Mouse (Mus musculus): Measurements from ENCODE around the gene Trim72.

The Trim72 gene

GRCm38 (mm10) chr7:128003688-128004087, at the start of gene Trim72:
Gene Trim72 (plus strand): TSS chr7:128003949.
- no peak for DNase-seq

DNA sequence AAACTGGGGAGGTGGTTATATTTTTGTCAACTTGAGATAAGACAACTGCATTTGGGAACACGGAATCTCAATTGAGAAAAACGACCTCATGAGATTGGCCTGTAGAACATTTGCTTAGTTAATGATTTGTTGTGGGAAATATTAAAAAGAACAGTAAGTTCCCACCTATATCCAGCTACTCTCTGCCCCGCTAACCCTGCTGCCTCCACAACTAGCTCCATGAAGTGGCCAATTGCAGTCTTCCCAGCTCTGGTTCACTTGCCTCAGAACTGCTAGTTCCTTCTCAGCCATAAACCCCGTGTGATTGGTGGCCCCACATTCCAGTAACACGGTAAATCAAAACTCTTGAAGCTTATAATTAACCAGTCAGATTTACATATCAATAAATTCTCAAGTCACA, 44.4 kb upstream of the Trim72 start:
- no peak for DNase-seq

DNA sequence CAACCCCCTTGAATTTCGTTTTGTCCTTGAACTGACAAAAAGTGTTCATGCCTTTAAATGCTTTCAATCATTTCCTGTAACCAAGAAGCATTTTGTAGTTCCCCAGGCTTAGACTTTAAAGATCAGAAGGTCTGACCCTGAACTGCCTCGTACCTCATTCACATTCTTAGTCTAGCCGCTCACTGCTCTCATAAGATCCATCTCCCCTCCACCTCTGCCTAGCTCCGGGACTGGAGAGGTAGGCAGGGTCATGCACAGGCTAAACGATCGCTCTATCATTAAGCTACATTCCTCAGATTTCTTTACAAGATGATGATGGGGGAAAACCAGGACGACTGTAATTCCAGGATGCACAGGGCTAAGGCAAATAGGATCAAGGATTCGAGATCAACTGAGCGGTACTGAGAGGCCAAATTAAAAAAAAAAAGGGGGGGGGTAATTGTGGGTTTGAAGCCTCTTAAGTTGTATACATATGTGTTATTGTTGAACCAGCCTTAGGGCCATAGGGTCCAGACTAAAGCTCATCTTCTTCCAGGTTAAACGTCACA, 37.3 kb upstream of the Trim72 start:
- no peak for DNase-seq

DNA sequence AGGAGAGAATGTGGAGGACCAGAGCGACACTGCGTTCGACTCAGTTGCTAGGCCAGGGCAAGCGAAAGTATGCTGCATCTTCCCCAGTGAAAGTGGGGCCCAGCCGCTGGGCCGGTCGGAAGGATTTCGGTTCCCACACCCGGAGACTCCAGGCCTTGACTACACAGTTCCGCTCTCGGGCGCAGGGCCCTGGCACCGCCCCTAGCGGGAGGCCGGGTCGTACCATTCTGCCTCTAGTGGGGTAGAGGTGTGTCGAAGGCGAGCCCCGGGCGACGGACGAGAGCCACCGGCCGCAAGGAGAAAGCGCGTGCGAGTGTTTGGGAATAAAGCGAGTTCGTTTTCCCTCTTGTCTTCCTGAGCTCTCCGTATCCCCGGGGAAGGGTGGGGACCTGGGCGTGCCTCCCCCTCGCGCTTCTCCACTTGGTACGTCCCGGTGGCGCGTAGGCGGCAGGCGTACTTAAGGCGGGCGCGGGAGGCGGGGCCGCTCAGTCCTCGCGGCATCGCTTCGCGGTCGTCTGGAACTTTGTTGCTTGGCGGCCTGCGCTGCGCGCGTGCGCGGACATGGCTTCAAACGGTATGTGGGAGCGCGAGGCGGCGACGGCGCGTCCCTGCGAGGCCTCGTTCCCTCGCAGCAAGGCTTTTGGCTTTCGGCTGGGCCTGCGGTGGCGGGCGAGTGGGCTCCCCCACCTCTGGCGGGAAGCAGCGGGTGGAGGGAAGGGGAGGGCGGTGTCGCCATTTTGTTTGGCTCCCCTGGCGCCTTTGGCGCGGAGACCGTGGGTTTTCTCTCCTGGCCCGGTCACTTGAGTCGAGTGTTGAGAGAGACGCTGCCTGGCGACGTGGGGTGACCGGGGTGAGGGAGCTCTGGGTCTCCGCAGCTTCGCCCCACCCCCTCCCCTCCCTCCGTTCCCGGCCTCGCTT, 36.5 kb upstream of the Trim72 start, which contains the start of gene Fus:
TSS of gene Fus (plus strand) at position 454 of the 918 bp plus-strand sequence.
- peak; percentile 93 for DNase-seq

- peak; percentile 78 for DNase-seq
These were observed 35.6 kb upstream of the Trim72 start for GRCm38 (mm10) chr7:127967922-127968828.

DNA sequence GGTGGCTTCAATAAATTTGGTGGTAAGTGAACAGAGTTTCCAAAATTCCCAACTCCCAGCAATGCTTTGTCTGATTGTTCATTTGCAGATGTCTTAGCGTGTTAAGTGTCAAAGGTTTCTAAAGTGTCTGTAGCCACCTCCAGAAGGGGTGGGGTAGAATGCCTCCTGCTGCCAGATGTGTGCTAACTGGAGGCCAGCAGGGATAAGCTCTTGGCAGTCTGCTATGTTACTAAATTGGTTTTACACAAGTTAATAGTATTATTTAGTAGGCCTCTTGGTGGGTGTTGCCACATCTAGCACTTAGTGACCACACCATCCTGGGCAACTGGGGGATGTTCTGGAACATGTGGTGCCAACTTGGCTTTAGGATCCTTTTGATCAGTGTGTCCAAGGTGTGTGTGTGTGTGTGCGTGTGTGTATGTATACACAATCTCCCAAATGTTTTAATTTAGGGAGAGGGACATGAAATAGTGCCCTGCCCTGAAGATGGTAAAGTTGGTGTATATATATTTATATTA, 29.3 kb upstream of the Trim72 start:
- DNase-seq = no peak

DNA sequence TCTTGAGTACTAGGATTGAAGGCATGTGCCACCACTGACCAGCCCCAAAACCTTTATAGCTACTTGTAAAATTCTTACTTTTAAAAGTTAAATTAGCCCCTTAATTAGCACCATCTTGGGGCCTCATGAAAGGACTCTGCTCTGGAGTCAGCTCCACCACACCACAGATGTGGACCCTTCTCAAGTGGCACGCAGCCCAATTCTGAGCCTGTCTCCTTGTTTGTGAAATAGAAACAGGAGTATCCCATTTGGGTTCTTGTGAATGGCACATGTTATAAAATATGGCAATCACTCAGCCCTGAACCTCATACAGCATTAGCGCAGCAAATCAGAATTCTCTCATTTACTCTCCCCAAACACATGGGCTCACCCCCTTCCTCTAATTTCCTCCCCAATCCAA, 24.9 kb upstream of the Trim72 start:
- DNase-seq = no peak

- no peak for DNase-seq
These were observed 23.1 kb upstream of the Trim72 start for GRCm38 (mm10) chr7:127980606-127981005.

- DNase-seq = no peak
These were observed 14.8 kb upstream of the Trim72 start for GRCm38 (mm10) chr7:127988904-127989303.

DNA sequence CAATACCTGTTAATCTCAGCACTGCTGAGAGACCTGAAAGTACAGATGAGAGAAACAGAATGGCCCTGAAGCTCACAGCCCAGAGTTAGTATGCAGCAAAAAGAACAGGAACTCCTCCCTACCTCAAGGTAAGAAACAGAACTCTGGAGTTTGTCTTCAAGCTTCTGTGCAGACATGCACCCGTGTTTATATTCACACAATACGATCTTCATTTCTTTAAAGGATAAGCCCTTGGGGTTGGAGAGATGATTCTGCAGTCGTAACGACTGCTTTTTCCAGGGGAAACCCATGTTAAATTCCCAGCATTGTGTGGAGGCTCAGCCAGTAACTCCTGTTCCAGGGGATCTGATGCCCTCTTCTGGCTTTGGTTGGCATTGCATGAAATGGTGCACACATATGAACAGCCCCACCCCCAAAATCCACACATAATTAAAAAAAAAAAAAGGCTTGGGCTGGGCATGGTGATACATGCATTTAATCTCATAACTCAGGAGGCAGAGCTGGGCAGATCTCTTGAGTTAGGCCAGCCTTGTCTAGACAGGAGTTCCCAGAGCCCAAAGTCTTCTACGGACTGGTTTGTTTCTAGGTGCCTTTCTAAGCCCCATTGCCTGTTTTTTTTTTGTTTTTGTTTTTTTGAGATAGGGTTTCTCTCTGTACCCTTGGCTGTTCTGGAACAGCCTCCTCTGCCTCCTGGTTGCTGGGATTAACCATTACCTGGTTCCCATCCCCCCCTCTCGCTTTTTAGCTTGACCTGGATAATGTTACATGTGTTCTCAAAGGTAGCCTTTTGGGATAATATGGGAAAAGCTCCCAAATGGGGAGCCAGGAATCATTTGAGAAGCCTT, 11.9 kb upstream of the Trim72 start:
- peak; percentile 68 for DNase-seq

DNA sequence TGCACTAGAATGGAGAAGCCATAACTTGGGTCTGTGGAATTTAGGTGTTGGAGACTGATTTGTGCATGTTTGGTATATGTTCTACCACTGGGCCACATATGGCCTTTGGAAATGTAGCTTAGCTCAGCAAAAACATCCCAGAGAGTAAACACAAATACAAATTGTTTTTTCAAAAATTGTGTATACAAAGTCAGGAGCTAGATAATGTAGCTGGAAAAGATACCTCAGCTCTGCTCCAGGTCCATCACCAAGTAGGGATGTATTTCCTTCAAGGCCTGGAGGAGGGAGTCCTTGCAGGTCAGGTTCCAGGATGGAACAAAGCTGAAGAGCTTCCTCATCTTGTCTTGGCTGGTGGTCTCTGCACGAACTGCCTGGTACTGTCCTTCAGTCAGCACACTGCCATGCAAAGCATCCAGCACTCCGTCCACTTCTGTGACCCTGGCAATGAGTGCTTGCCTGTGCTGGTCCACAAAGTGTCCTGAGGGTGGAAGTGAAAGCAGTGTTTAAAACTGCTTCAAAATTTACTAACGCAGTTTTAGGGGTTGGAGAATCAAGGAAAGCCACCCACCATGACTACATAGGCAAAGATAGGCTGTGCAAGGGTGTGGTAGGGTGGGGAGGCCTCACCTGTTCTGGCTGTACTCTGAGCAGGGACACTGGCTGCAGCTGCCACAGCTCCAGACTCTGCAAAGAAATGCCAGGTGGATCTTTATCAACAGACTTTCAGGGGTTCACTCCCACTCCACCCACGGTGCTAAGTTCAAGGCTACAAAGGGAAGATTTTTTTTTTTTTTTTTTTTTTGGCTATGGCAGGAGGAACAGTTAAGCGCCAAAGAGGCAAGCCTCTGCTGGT, 11.0 kb upstream of the Trim72 start:
- DNase-seq = no peak

GRCm38 (mm10) chr7:127993341-127993977, 10.3 kb upstream of the Trim72 start, which contains the start of gene Pycard:
Gene Pycard (minus strand): TSS chr7:127993867.
- peak; percentile 55 for DNase-seq

DNA sequence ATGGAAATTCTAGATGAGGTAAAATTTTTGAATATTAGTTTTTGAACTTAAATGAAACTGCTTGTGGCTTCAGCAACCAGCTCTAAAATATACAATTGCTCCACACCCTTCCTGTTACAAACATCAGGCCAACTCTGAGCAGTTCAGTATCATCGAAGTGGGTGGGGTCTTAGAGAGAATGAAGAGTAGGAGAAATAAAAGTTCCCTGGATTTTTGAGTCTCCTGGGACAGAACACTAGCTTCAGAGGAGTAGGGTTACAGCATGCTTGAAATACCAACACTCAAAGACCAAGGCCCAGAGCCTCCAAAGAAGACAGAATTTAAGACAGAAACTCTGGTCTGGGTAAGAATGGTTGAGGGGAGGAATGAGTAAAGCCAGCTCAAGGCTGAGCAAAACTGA, 4.3 kb upstream of the Trim72 start:
- no peak for DNase-seq

- DNase-seq = no peak
These were observed 3.4 kb upstream of the Trim72 start for GRCm38 (mm10) chr7:128000068-128000950.

DNA sequence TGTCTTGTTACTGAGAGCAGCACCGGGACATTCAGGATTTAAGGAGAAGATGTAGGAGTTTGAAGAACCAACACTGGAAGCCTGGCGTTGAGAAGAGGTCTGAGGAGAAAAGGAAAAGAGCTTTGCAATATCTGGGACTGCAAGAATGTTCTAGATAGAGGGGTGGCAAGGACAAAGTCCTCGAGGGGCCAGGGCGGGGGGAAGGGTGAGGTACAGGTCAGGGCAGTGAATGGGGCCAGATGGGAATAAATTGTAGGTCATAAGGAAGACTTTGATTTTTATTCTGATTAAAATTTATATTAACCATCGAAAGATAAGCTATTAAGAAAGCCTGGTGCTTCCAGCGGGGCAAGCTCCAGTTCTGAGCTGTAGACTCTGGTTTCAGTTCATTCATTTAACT, 651 bp upstream of the Trim72 start:
- DNase-seq = no peak

GRCm38 (mm10) chr7:128004150-128004486, 369 bp downstream of the Trim72 start:
- DNase-seq = no peak

- no peak for DNase-seq
These were observed 976 bp downstream of the Trim72 start for GRCm38 (mm10) chr7:128004487-128005362.

DNA sequence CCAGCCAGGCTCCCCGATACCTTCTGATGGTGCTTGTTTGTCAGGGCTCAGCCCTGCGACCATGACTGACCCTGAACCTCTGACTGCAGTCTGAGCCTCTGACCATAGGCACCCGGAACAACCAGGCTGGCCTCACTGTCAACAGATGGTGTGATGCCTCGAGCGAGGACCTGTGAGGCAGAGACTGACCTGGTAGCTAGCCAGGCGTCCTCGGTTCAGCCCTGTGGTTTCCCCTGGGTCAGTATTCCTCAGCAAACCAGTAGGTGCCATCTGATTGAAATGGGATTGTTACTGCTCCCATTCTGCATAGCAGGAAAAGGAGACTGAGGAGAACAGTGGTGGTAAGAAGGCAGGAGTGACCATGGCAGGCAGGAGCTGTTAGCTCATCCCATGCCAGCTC, 2.4 kb downstream of the Trim72 start:
- DNase-seq = no peak

Data from layer of hippocampus, adult 9-11 months (tissue).